Mouse (Mus musculus) liver, postnatal 0 days (tissue): ENCODE results near the gene Bag6.

ENCODE experiments used
- CTCF ChIP-seq: sonication (generic); IDR thresholded peaks from 2 replicates; pipeline ENCODE4 v1.5.1; 2016; ENCODE audit warnings: antibody characterized with exemption, low read depth
- EP300 ChIP-seq: IDR thresholded peaks from 2 replicates; pipeline ENCODE4 v1.6.1; 2016; ENCODE audit warnings: antibody characterized with exemption, low read depth, mild to moderate bottlenecking

DNA sequence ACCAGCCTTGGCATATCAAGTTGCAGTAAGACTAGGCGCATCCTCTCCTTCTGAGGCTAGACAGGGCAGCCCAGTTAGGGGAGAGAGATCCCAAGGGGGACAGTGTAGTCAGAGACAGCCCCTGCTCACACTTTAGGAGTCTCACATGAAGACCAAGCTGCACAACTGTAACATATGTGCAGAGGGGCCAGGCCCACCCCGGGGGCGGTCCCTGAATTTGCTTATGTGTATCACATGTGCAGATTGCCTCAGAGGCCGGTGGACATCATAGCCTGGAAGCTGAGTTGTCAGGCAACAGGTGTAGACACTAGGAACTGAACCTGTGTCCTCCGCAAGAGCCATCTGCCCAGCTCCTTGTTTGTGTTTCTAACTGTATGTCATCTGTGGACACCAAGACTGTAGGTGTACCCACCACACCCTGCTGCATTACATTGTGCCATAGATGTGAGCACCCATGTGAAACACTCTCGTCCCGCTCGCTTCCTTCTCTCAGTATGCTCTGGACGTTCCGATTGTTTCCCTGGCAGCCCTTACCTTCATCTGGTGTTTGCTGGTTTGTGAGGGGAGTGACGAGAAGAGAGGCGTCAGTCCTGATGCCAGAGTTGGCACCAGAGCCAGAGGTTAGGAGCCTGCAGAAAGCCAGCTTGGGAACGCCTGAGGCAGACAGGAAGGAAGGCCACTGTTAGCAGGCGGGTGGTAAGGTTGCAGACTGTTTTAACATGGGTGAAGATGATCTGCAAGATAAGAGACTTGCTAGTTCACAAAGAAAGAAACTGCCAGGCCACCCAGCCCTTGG, 42.4 kb upstream of the Bag6 start:
- TF ChIP-seq CTCF (no peak), EP300 (no peak)
